Mouse (Mus musculus) heart, adult 2 months (tissue): ENCODE data around the gene Irf4. TPM values are rescaled to one million over a fixed set of nuclear protein-coding genes. Genes with fewer than 3 reads are reported as not detected.

Experiments
- DNase-seq, 2 experiments: peaks; one replicate each; pipeline ENCODE4 v3.0.0; 2021
- H3K27ac ChIP-seq: fragments of 200-600 bp; 2 replicates; pipeline ENCODE4 v1.8.1; 2022
- H3K27me3 ChIP-seq: fragments of 200-500 bp; 2 replicates; pipeline ENCODE4 v1.6.1; 2012; ENCODE audit warnings: mild to moderate bottlenecking, low read length, inconsistent platforms, mixed read lengths; ENCODE audit not compliant: control insufficient read depth, insufficient read depth
- H3K36me3 ChIP-seq: fragments of 200-500 bp; 2 replicates; pipeline ENCODE4 v1.6.1; 2012; ENCODE audit warnings: low read length, inconsistent platforms; ENCODE audit not compliant: control insufficient read depth, insufficient read depth
- H3K4me1 ChIP-seq: fragments of 200-500 bp; 2 replicates; pipeline ENCODE4 v1.6.1; 2011; ENCODE audit warnings: low read length; ENCODE audit not compliant: control insufficient read depth, insufficient read depth
- H3K4me3 ChIP-seq: fragments of 200-600 bp; 2 replicates; pipeline ENCODE4 v1.8.1; 2022
- H3K79me2 ChIP-seq: fragments of 200-500 bp; replicated peaks from 2 replicates; pipeline ENCODE4 v1.6.1; 2012; ENCODE audit warnings: mild to moderate bottlenecking, inconsistent platforms, low read length, moderate library complexity, mixed read lengths; ENCODE audit not compliant: control insufficient read depth, insufficient read depth
- H3K9ac ChIP-seq: fragments of 200-500 bp; 2 replicates; pipeline ENCODE4 v1.6.1; 2012; ENCODE audit warnings: low read depth, mild to moderate bottlenecking, control low read depth, inconsistent platforms, low read length, mixed read lengths
- CTCF ChIP-seq: fragments of 200-600 bp; IDR thresholded peaks from 2 replicates; pipeline ENCODE4 v1.8.1; 2022; ENCODE audit warnings: antibody characterized with exemption, mild to moderate bottlenecking, moderate library complexity
- EP300 ChIP-seq: fragments of 200-500 bp; IDR thresholded peaks from 2 replicates; pipeline ENCODE4 v1.6.1; 2011; ENCODE audit warnings: low read depth, low read length, control low read depth; ENCODE audit not compliant: insufficient read depth
- POLR2A ChIP-seq: fragments of 200-500 bp; IDR thresholded peaks from 2 replicates; pipeline ENCODE4 v1.6.1; 2011; ENCODE audit warnings: mild to moderate bottlenecking, low read depth, low read length, control low read depth; ENCODE audit not compliant: insufficient read depth
- WGBS: fragments of 180-500 bp; shearing (Covaris S2); methylation state at CpG from one replicate; pipeline ENCODE4 v1.1.7; 2018; 5-methylcytosine and 5-hydroxymethylcytosine counted together
- intact Hi-C: fragments of 180-260 bp; cut with DNase I; formaldehyde crosslinking; loops from one replicate; pipeline ENCODE4 v1.15.1; 2025
- polyA plus RNA-seq: library from polyadenylated mRNA; depleted of rRNA; stranded (reverse); fragments of >200 nt; gene quantifications from 2 replicates; pipeline ENCODE4 v1.2.3, GENCODE M21; 2012
- total RNA-seq, 2 experiments: library from RNA; stranded (reverse); gene quantifications; 2 replicates each; pipeline ENCODE4 v1.2.3; 2021

Gene Irf4
- total and polyA plus RNA-seq, 3 experiments: 0.92 to 2.1 (median 1.3) TPM

- no peak overlapping the region for H3K9ac ChIP-seq
- no peaks in the 10 kb centered on the region for H3K79me2 ChIP-seq
- no peaks in the 10 kb centered on the region for H3K36me3 ChIP-seq
- intact Hi-C loops: no loop called here
- no peak overlapping the region for H3K27ac ChIP-seq
- H3K4me1 ChIP-seq: no peaks in the 10 kb centered on the region
- no peak overlapping the region for H3K4me3 ChIP-seq
- TF ChIP-seq CTCF: no peak
- no peak for DNase-seq
- no peaks in the 10 kb centered on the region for H3K27me3 ChIP-seq
- WGBS: 79% methylated on average over 15 of the region's 15 CpGs
These were observed 18.8 kb upstream of the Irf4 start for GRCm38 (mm10) chr13:30730104-30730793.

DNA sequence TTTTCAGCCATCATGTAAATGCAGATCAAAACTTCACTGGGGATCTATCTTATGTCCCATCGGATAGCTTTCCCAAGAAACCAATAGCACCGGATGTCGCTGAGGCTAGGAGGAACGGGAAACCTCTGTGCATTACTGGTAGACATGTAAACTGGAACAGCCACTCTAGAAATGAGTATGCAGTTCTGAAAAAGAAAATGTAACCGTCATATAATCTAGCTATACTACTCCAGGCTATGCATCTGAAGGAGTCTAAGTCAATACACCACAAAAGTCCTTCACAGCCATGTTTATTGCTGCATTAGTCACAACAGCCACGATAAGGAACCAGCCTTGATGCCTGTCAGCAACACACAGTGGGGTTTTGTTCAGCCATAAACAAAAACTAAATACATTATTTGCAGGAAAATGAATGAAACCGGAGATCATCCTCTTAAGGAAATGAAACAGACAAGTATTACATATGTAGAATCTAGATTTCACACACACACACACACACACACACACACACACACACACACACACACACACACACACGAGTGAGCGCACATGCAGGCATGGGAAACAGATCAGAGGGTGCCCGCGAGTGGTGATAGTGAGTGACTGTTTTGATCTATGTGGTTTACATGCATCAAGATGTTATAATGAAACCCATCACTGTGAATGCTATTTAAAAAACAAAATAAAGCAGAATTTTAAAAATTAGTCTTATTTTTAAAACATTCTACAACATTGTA, 16.1 kb upstream of the Irf4 start:
- H3K9ac ChIP-seq: no peak overlapping the region
- no peaks in the 10 kb centered on the region for H3K27me3 ChIP-seq
- H3K79me2 ChIP-seq: no peaks in the 10 kb centered on the region
- 83% methylated on average over 11 of the region's 11 CpGs for WGBS
- no peak for DNase-seq
- TF ChIP-seq EP300: no peak
- TF ChIP-seq CTCF: no peak
- TF ChIP-seq POLR2A: no peak
- intact Hi-C loops: no loop called here
- H3K4me3 ChIP-seq: no peak overlapping the region
- H3K27ac ChIP-seq: no peak overlapping the region
- no peaks in the 10 kb centered on the region for H3K36me3 ChIP-seq
- no peaks in the 10 kb centered on the region for H3K4me1 ChIP-seq

- no peak overlapping the region for H3K4me3 ChIP-seq
- H3K9ac ChIP-seq: no peak overlapping the region
- no peaks in the 10 kb centered on the region for H3K4me1 ChIP-seq
- no peak overlapping the region for H3K27ac ChIP-seq
- TF ChIP-seq CTCF (no peak), POLR2A (no peak), EP300 (no peak)
- H3K36me3 ChIP-seq: no peaks in the 10 kb centered on the region
- H3K79me2 ChIP-seq: no peaks in the 10 kb centered on the region
- no peaks in the 10 kb centered on the region for H3K27me3 ChIP-seq
- no peak for DNase-seq
- intact Hi-C loops: no loop called here
- WGBS: 75% methylated on average over 5 of the region's 5 CpGs
These were observed 12.3 kb upstream of the Irf4 start for GRCm38 (mm10) chr13:30736721-30737120.

DNA sequence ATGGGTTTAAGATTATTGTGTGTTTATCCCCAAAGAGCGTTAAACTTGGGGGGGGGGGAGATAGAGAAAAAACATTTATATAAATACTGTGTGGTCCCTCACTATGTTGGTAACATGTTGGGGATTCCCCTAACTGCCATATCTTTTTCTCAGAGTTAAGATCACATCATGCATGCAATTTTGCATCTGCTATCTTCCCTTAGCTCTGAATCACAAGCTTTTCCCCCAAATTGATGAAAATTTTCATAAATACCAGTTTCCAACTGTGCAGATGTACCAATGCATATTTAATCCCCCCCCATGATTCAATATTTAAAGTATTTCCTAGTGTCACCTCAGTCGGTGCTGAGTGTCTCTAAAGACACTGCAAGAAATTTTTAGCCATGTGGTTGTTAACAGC, 11.8 kb upstream of the Irf4 start:
- no peak overlapping the region for H3K9ac ChIP-seq
- WGBS: 86% methylated on average over 2 of the region's 2 CpGs

DNA sequence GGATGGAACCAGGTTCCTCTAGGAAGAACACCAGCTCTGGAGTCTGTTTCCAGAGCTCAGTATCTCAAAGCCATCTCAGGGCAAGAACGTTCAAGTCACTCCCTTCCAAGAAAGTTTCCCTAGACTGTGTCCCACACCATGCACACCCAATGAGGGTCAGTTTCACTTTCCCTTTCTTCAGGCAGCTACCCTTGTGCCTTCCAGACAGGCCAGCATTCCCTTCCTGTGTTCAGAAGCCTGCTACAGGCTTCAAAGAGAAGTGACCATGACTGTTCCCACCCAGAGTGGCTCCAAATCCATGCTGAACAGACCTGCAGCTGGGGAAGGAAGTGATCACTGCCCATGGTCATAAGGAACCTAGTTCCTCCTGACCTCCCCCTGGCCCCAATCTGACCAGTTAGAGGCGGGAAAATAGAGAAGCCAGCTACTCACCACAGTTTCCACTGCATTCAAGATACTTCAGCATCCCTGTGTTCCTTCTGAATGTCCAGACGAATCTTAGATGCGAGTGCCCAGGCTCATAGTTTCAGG, 10.7 kb upstream of the Irf4 start:
- TF ChIP-seq POLR2A (no peak), CTCF (no peak), EP300 (no peak)
- Histone ChIP-seq H3K9ac (no peak overlapping the region), H3K36me3 (no peaks in the 10 kb centered on the region), H3K27me3 (no peaks in the 10 kb centered on the region), H3K79me2 (no peaks in the 10 kb centered on the region), H3K27ac (no peak overlapping the region), H3K4me3 (no peak overlapping the region), H3K4me1 (no peaks in the 10 kb centered on the region)
- WGBS: 63% methylated on average over 4 of the region's 4 CpGs
- DNase-seq: no peak
- intact Hi-C loops: no loop called here

More for the DNA sequence above, 11.8 kb upstream of the Irf4 start:
- H3K36me3 ChIP-seq: no peaks in the 10 kb centered on the region
- no peak overlapping the region for H3K27ac ChIP-seq
- intact Hi-C loops: no loop called here
- H3K4me1 ChIP-seq: no peaks in the 10 kb centered on the region
- H3K79me2 ChIP-seq: no peaks in the 10 kb centered on the region
- no peak for TF ChIP-seq POLR2A
- no peak for TF ChIP-seq EP300
- no peak for TF ChIP-seq CTCF
- no peak overlapping the region for H3K4me3 ChIP-seq
- no peak for DNase-seq
- no peaks in the 10 kb centered on the region for H3K27me3 ChIP-seq

DNA sequence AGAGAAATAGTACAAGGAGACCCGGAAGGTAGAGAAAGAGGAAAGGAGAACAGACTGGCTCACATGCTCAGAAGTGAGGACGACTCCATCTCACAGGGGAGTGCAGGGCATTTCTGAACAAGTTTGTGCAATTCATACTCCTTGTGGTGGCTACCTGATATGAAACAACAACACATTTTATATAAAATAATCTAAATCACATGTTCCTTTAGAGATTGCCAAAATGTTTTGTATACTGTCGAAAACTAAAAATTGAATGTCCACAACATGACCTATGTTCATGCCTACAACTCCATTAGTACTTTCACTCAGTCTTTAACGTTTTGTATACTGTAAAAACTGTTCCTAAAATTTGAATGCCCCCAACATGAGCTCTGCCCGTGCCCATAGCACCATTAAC, 7.9 kb upstream of the Irf4 start:
- 69% methylated on average over 5 of the region's 5 CpGs for WGBS

More for the DNA sequence above, 7.9 kb upstream of the Irf4 start:
- H3K4me1 ChIP-seq: no peaks in the 10 kb centered on the region
- H3K79me2 ChIP-seq: no peaks in the 10 kb centered on the region
- intact Hi-C loops: no loop called here
- no peak for DNase-seq
- no peak overlapping the region for H3K9ac ChIP-seq
- no peak overlapping the region for H3K4me3 ChIP-seq
- no peak overlapping the region for H3K27ac ChIP-seq
- TF ChIP-seq CTCF: no peak
- TF ChIP-seq POLR2A: no peak
- no peak for TF ChIP-seq EP300
- peaks cover 3% of the 10 kb centered on the region; the same call in 1 of the 2 replicates for H3K27me3 ChIP-seq
- no peaks in the 10 kb centered on the region for H3K36me3 ChIP-seq
